Mouse (Mus musculus) CH12.LX (cell line): Measurements from ENCODE around the gene Samd4b. TPM values are rescaled to one million over a fixed set of nuclear protein-coding genes. Genes with fewer than 3 reads are reported as not detected.
A peak's percentile ranks its signal among the peaks of the same experiment; 100 is the strongest.

Experiments
- DNase-seq: peaks from one replicate; pipeline ENCODE4 v3.0.0-alpha.2; 2013; ENCODE audit errors: extremely low read depth
- H3K27ac ChIP-seq: 2 replicates; pipeline ENCODE4 v1.5.1; 2012; ENCODE audit warnings: low read depth, mild to moderate bottlenecking, control low read depth, moderate library complexity; ENCODE audit not compliant: insufficient read depth
- H3K27me3 ChIP-seq: replicated peaks from 2 replicates; pipeline ENCODE3; 2012; ENCODE audit warnings: inconsistent platforms
- H3K36me3 ChIP-seq, 2 experiments: replicated peaks in 1 of 2; 2 replicates each; pipeline versions ENCODE3 to v1.6.1; 2012; ENCODE audit warnings: inconsistent platforms in 1 of 2, low read length in 1 of 2, mild to moderate bottlenecking in 1 of 2, mixed read lengths in 1 of 2, moderate library complexity in 1 of 2; ENCODE audit not compliant: control insufficient read depth in 1 of 2, insufficient read depth in 1 of 2
- H3K4me1 ChIP-seq, 2 experiments: 2 replicates each; pipeline ENCODE4 v1.6.1; 2012; ENCODE audit warnings: inconsistent platforms in 1 of 2, moderate library complexity in 1 of 2; ENCODE audit not compliant: insufficient read depth in 2 of 2, control insufficient read depth in 1 of 2
- H3K4me2 ChIP-seq: 2 replicates; pipeline ENCODE4 v1.6.1; 2012; ENCODE audit warnings: low read depth, mild to moderate bottlenecking, control low read depth; ENCODE audit not compliant: poor library complexity, insufficient read depth, severe bottlenecking
- H3K4me3 ChIP-seq, 3 experiments: fragments of 150-350 bp in 1 of 3; sonication (generic) in 1 of 3; replicated peaks in 1 of 3; 2 replicates each; pipeline versions ENCODE3 to v1.5.1; 2011 to 2012; ENCODE audit warnings: low read depth in 2 of 3, low read length in 2 of 3, mild to moderate bottlenecking in 2 of 3, moderate library complexity in 2 of 3, control low read depth in 1 of 3, improper control_type of control experiment in 1 of 3, inconsistent platforms in 1 of 3, mixed read lengths in 1 of 3; ENCODE audit not compliant: poor library complexity in 1 of 3
- H3K79me2 ChIP-seq: replicated peaks from 2 replicates; pipeline ENCODE4 v1.6.1; 2012; ENCODE audit warnings: mild to moderate bottlenecking, moderate library complexity; ENCODE audit not compliant: control insufficient read depth, poor library complexity, insufficient read depth, severe bottlenecking; ENCODE audit errors: extremely low read depth
- H3K9ac ChIP-seq: 2 replicates; pipeline ENCODE4 v1.6.1; 2012; ENCODE audit warnings: low read depth, mild to moderate bottlenecking, control low read depth, moderate library complexity; ENCODE audit not compliant: insufficient read depth
- H3K9me3 ChIP-seq: replicated peaks from 2 replicates; pipeline ENCODE3; 2012; ENCODE audit warnings: low read length, inconsistent platforms, mixed read lengths
- BHLHE40 ChIP-seq: IDR thresholded peaks from 2 replicates; pipeline ENCODE4 v1.6.1; 2011; ENCODE audit warnings: mild to moderate bottlenecking, low read depth, low read length, improper control_type of control experiment
- CHD1 ChIP-seq: IDR thresholded peaks from 2 replicates; pipeline ENCODE4 v1.6.1; 2012; ENCODE audit warnings: low read depth, low read length, improper control_type of control experiment, inconsistent platforms
- CHD2 ChIP-seq: IDR thresholded peaks from 2 replicates; pipeline ENCODE4 v1.6.1; 2011; ENCODE audit warnings: low read length, improper control_type of control experiment
- CTCF ChIP-seq, 2 experiments: IDR thresholded peaks in 1 of 2; conservative IDR thresholded peaks in 1 of 2; 2 replicates each; pipeline ENCODE4 v1.5.1; 2011 to 2012; ENCODE audit warnings: low read depth in 2 of 2, low read length in 2 of 2, improper control_type of control experiment in 1 of 2, inconsistent platforms in 1 of 2, mild to moderate bottlenecking in 1 of 2, moderate library complexity in 1 of 2
- E2F4 ChIP-seq: IDR thresholded peaks from 2 replicates; pipeline ENCODE4 v1.6.1; 2011; ENCODE audit warnings: low read depth, low read length, improper control_type of control experiment; ENCODE audit not compliant: insufficient replicate concordance
- ELF1 ChIP-seq: IDR thresholded peaks from 2 replicates; pipeline ENCODE4 v1.6.1; 2014; ENCODE audit warnings: low read depth, mild to moderate bottlenecking, inconsistent platforms, low read length, improper control_type of control experiment
- EP300 ChIP-seq: IDR thresholded peaks from 2 replicates; pipeline ENCODE4 v1.6.1; 2011; ENCODE audit warnings: low read length, improper control_type of control experiment
- ETS1 ChIP-seq: conservative IDR thresholded peaks from 2 replicates; pipeline ENCODE4 v1.6.1; 2012; ENCODE audit warnings: low read depth, mild to moderate bottlenecking, inconsistent platforms, low read length, improper control_type of control experiment, moderate library complexity
- GABPA ChIP-seq: IDR thresholded peaks from 2 replicates; pipeline ENCODE4 v1.6.1; 2012; ENCODE audit warnings: low read depth, low read length, improper control_type of control experiment, inconsistent platforms; ENCODE audit not compliant: insufficient replicate concordance
- HCFC1 ChIP-seq: IDR thresholded peaks from 2 replicates; pipeline ENCODE4 v1.6.1; 2012; ENCODE audit warnings: low read depth, mild to moderate bottlenecking, inconsistent platforms, low read length, improper control_type of control experiment
- IRF4 ChIP-seq: IDR thresholded peaks from 2 replicates; pipeline ENCODE4 v1.6.1; 2014; ENCODE audit warnings: low read depth, mild to moderate bottlenecking, inconsistent platforms, low read length, improper control_type of control experiment
- JUN ChIP-seq: IDR thresholded peaks from 2 replicates; pipeline ENCODE4 v1.6.1; 2011; ENCODE audit warnings: low read depth, mild to moderate bottlenecking, low read length, improper control_type of control experiment, moderate library complexity; ENCODE audit not compliant: insufficient read depth
- JUND ChIP-seq: conservative IDR thresholded peaks from 2 replicates; pipeline ENCODE4 v1.6.1; 2011; ENCODE audit warnings: low read depth, low read length, improper control_type of control experiment
- KAT2A ChIP-seq: IDR thresholded peaks from 2 replicates; pipeline ENCODE4 v1.6.1; 2012; ENCODE audit warnings: low read length, improper control_type of control experiment, inconsistent platforms; ENCODE audit not compliant: insufficient replicate concordance
- MAFK ChIP-seq: IDR thresholded peaks from 2 replicates; pipeline ENCODE4 v1.6.1; 2011; ENCODE audit warnings: low read length, improper control_type of control experiment; ENCODE audit not compliant: insufficient replicate concordance
- MAX ChIP-seq: IDR thresholded peaks from 2 replicates; pipeline ENCODE4 v1.6.1; 2011; ENCODE audit warnings: low read length, improper control_type of control experiment
- MAZ ChIP-seq: IDR thresholded peaks from 2 replicates; pipeline ENCODE4 v1.6.1; 2012; ENCODE audit warnings: low read depth, mild to moderate bottlenecking, inconsistent platforms, low read length, improper control_type of control experiment, moderate library complexity
- MEF2A ChIP-seq: IDR thresholded peaks from 2 replicates; pipeline ENCODE4 v1.6.1; 2014; ENCODE audit warnings: low read depth, mild to moderate bottlenecking, inconsistent platforms, low read length, improper control_type of control experiment, borderline replicate concordance
- MXI1 ChIP-seq: IDR thresholded peaks from 2 replicates; pipeline ENCODE4 v1.6.1; 2011; ENCODE audit warnings: mild to moderate bottlenecking, low read depth, low read length, improper control_type of control experiment
- MYC ChIP-seq: IDR thresholded peaks from 2 replicates; pipeline ENCODE4 v1.6.1; 2011; ENCODE audit warnings: low read depth, mild to moderate bottlenecking, improper control_type of control experiment, low read length
- NELFE ChIP-seq: IDR thresholded peaks from 2 replicates; pipeline ENCODE4 v1.6.1; 2011; ENCODE audit warnings: low read depth, low read length, improper control_type of control experiment
- NRF1 ChIP-seq: IDR thresholded peaks from 2 replicates; pipeline ENCODE4 v1.6.1; 2014; ENCODE audit warnings: low read depth, mild to moderate bottlenecking, inconsistent platforms, low read length, improper control_type of control experiment, moderate library complexity
- PAX5 ChIP-seq: IDR thresholded peaks from 2 replicates; pipeline ENCODE4 v1.6.1; 2012; ENCODE audit warnings: low read length, inconsistent platforms, mixed read lengths
- POLR2A ChIP-seq: IDR thresholded peaks from 2 replicates; pipeline ENCODE4 v1.6.1; 2011; ENCODE audit warnings: low read depth, mild to moderate bottlenecking, improper control_type of control experiment, low read length
- POLR2AphosphoS2 ChIP-seq: IDR thresholded peaks from 2 replicates; pipeline ENCODE4 v1.6.1; 2011; ENCODE audit warnings: low read depth, low read length, improper control_type of control experiment
- RAD21 ChIP-seq: IDR thresholded peaks from 2 replicates; pipeline ENCODE4 v1.6.1; 2011; ENCODE audit warnings: low read depth, mild to moderate bottlenecking, low read length, improper control_type of control experiment, moderate library complexity
- RCOR1 ChIP-seq: conservative IDR thresholded peaks from 2 replicates; pipeline ENCODE4 v1.6.1; 2012; ENCODE audit warnings: low read depth, mild to moderate bottlenecking, inconsistent platforms, low read length, improper control_type of control experiment
- SIN3A ChIP-seq: IDR thresholded peaks from 2 replicates; pipeline ENCODE4 v1.6.1; 2012; ENCODE audit warnings: low read length, improper control_type of control experiment, inconsistent platforms
- SMC3 ChIP-seq: IDR thresholded peaks from 2 replicates; pipeline ENCODE4 v1.6.1; 2011; ENCODE audit warnings: low read depth, low read length, improper control_type of control experiment
- TBP ChIP-seq: conservative IDR thresholded peaks from 2 replicates; pipeline ENCODE4 v1.6.1; 2011; ENCODE audit warnings: low read depth, low read length, improper control_type of control experiment
- TCF12 ChIP-seq: IDR thresholded peaks from 2 replicates; pipeline ENCODE4 v1.6.1; 2014; ENCODE audit warnings: low read depth, mild to moderate bottlenecking, inconsistent platforms, low read length, improper control_type of control experiment
- UBTF ChIP-seq: IDR thresholded peaks from 2 replicates; pipeline ENCODE4 v1.6.1; 2012; ENCODE audit warnings: low read depth, mild to moderate bottlenecking, inconsistent platforms, low read length, improper control_type of control experiment, moderate library complexity
- USF1 ChIP-seq: IDR thresholded peaks from 2 replicates; pipeline ENCODE4 v1.6.1; 2014; ENCODE audit warnings: low read depth, mild to moderate bottlenecking, inconsistent platforms, low read length, improper control_type of control experiment
- USF2 ChIP-seq: conservative IDR thresholded peaks from 2 replicates; pipeline ENCODE4 v1.6.1; 2011; ENCODE audit warnings: low read depth, low read length, improper control_type of control experiment
- ZC3H11A ChIP-seq: IDR thresholded peaks from 2 replicates; pipeline ENCODE4 v1.6.1; 2012; ENCODE audit warnings: low read depth, mild to moderate bottlenecking, inconsistent platforms, low read length, improper control_type of control experiment
- ZKSCAN1 ChIP-seq: IDR thresholded peaks from 2 replicates; pipeline ENCODE4 v1.6.1; 2012; ENCODE audit warnings: low read depth, inconsistent platforms, low read length, improper control_type of control experiment, borderline replicate concordance
- ZMIZ1 ChIP-seq: IDR thresholded peaks from 2 replicates; pipeline ENCODE4 v1.6.1; 2012; ENCODE audit warnings: low read depth, mild to moderate bottlenecking, inconsistent platforms, low read length, improper control_type of control experiment
- ZNF384 ChIP-seq: IDR thresholded peaks from 2 replicates; pipeline ENCODE4 v1.6.1; 2012; ENCODE audit warnings: low read depth, low read length, improper control_type of control experiment, inconsistent platforms
- dilution Hi-C: fragments of 300-500 bp; cut with MboI; formaldehyde crosslinking; loops from 2 replicates; pipeline ENCODE4 v1.14.3; 2020; ENCODE audit warnings: low sequenced_read_pairs; ENCODE audit not compliant: extremely low pct_unique_long_range_greater_than_20kb, extremely low pct_ligation_motif_present
- in situ Hi-C: fragments of 300-500 bp; cut with MboI; formaldehyde crosslinking; loops from 3 replicates; pipeline ENCODE4 v1.14.3; 2019; ENCODE audit warnings: low sequenced_read_pairs, low pct_ligation_motif_present, low pct_unique_long_range_greater_than_20kb, mixed read lengths
- polyA plus RNA-seq: library from polyadenylated mRNA; unstranded; fragments of >175 nt; gene quantifications from 2 replicates; pipeline ENCODE4 v1.2.1, GENCODE M21; 2012; ENCODE audit warnings: low read depth; ENCODE audit not compliant: insufficient read length
- total RNA-seq, 2 experiments: library from RNA; depleted of rRNA; stranded (reverse); fragments of 300-350 nt in 1 of 2; fragments of >200 nt in 1 of 2; gene quantifications; 2 replicates each; pipeline ENCODE4 v1.2.3; 2012 to 2014

The Samd4b gene
- total and polyA plus RNA-seq, 3 experiments, result 3.7 to 24.6 (median 10.0) TPM

GRCm38 (mm10) chr7:28378769-28379651, 218.9 kb downstream of the Samd4b start:
- TF ChIP-seq GABPA, result no peak
- no peak for TF ChIP-seq SMC3
- TF ChIP-seq ZNF384, result peak; percentile 18; the same call in 1 of the 2 replicates
- peak; percentile 99 for TF ChIP-seq ZMIZ1
- TF ChIP-seq ELF1, result peak; percentile 94
- no peak for TF ChIP-seq RAD21
- TF ChIP-seq IRF4, result peak; percentile 47
- peak; percentile 100 for TF ChIP-seq POLR2A
- TF ChIP-seq HCFC1, result peak; percentile 65
- no peak for TF ChIP-seq E2F4
- TF ChIP-seq BHLHE40, result peak; percentile 81
- no peak for TF ChIP-seq KAT2A
- no peak for TF ChIP-seq USF2
- TF ChIP-seq POLR2AphosphoS2, result peak; percentile 96
- TF ChIP-seq JUND, result no peak
- no peak for TF ChIP-seq MAFK
- no peak; the same call in none of the 2 replicates for TF ChIP-seq UBTF
- TF ChIP-seq MYC, result no peak
- peak; percentile 72 for TF ChIP-seq MAZ
- no peak for TF ChIP-seq RCOR1
- TF ChIP-seq EP300, result peak; percentile 8; the same call in 1 of the 2 replicates
- peak; percentile 59; the same call in 1 of the 2 replicates for TF ChIP-seq MEF2A
- 0 out of 2 replicates have a peak, but pooled peaks have one; percentile 15 for TF ChIP-seq MAX
- no peak for TF ChIP-seq NRF1
- peak; percentile 99 for TF ChIP-seq NELFE
- TF ChIP-seq CTCF (conservative IDR thresholded peaks at IDR 0.05 in 1 of 2, IDR thresholded peaks at IDR 0.05 in 1 of 2; ENCODE audit: low read depth in 2 of 2, low read length in 2 of 2), result no peak
- TF ChIP-seq ZC3H11A, result no peak
- no peak for TF ChIP-seq PAX5
- TF ChIP-seq SIN3A, result peak; percentile 92
- peak; percentile 82; the same call in 1 of the 2 replicates for TF ChIP-seq CHD2
- no peak for TF ChIP-seq CHD1
- TF ChIP-seq MXI1, result no peak; the same call in 1 of the 2 replicates
- TF ChIP-seq JUN, result no peak
- peak; percentile 96 for TF ChIP-seq TBP
- no peak for TF ChIP-seq ZKSCAN1
- TF ChIP-seq ETS1, result peak; percentile 64; the same call in 1 of the 2 replicates
- no peak for TF ChIP-seq USF1
- peak; percentile 82; the same call in 1 of the 2 replicates for TF ChIP-seq TCF12
- Histone ChIP-seq H3K9ac (peak overlapping the region; percentile 80), H3K36me3 (peaks cover 9 to 17% of the 10 kb centered on the region in 2 experiments), H3K9me3 (no peaks in the 10 kb centered on the region), H3K4me1 (peaks cover 22 to 72% of the 10 kb centered on the region in 2 experiments), H3K4me3 (peak overlapping the region; percentile 75 to 87 (median 84)), H3K27ac (peak overlapping the region; percentile 81), H3K4me2 (peak overlapping the region; percentile 85), H3K27me3 (no peaks in the 10 kb centered on the region), H3K79me2 (peaks cover 27% of the 10 kb centered on the region)
- dilution Hi-C loops (no loop called here), in situ Hi-C loops (no loop called here)
- peak; percentile 93 for DNase-seq
